Mouse (Mus musculus) urinary bladder, postnatal 10 days (tissue): ENCODE measurements around the gene Krt33b.

ENCODE experiments used
- DNase-seq: peaks from one replicate; pipeline ENCODE4 v3.0.0; 2022; ENCODE audit warnings: low spot score

Gene Krt33b

GRCm38 (mm10) chr11:100029768-100030167, at the start of gene Krt33b:
Gene Krt33b, minus strand, starts transcription at chr11:100029868.
- no peak for DNase-seq

- DNase-seq = no peak
These were observed 44.2 kb upstream of the Krt33b start for GRCm38 (mm10) chr11:100073873-100074272.

GRCm38 (mm10) chr11:100067293-100068036, 37.8 kb upstream of the Krt33b start:
- no peak for DNase-seq

- no peak for DNase-seq
These were observed 36.8 kb upstream of the Krt33b start for GRCm38 (mm10) chr11:100066236-100067010.

- DNase-seq = no peak
These were observed 29.2 kb upstream of the Krt33b start for GRCm38 (mm10) chr11:100058875-100059274.

GRCm38 (mm10) chr11:100055686-100056655, 26.3 kb upstream of the Krt33b start:
- no peak for DNase-seq

- DNase-seq = no peak
These were observed 20.8 kb upstream of the Krt33b start, which contains the start of gene Krt31 for GRCm38 (mm10) chr11:100050451-100050850. Gene Krt31, minus strand, starts transcription at chr11:100050551.

GRCm38 (mm10) chr11:100047193-100047592, 17.5 kb upstream of the Krt33b start:
- DNase-seq = no peak

- no peak for DNase-seq
These were observed 16.7 kb upstream of the Krt33b start for GRCm38 (mm10) chr11:100046303-100046866.

GRCm38 (mm10) chr11:100041454-100041853, 11.8 kb upstream of the Krt33b start, which contains the start of gene Krt34:
Gene Krt34, minus strand, starts transcription at chr11:100041554.
- DNase-seq = no peak

GRCm38 (mm10) chr11:100021438-100021837, 8.2 kb downstream of the Krt33b start:
- DNase-seq = no peak

GRCm38 (mm10) chr11:100019466-100019865, 10.2 kb downstream of the Krt33b start:
- DNase-seq = no peak

GRCm38 (mm10) chr11:100016112-100016511, 13.6 kb downstream of the Krt33b start, which contains the start of gene Krt33a:
Gene Krt33a, minus strand, starts transcription at chr11:100016212.
- DNase-seq = no peak

- DNase-seq = no peak
These were observed 15.9 kb downstream of the Krt33b start for GRCm38 (mm10) chr11:100013691-100014171.

GRCm38 (mm10) chr11:100010682-100011081, 19.0 kb downstream of the Krt33b start:
- DNase-seq = no peak

- DNase-seq = no peak
These were observed 21.3 kb downstream of the Krt33b start for GRCm38 (mm10) chr11:100008336-100008735.

- DNase-seq = no peak
These were observed 23.0 kb downstream of the Krt33b start for GRCm38 (mm10) chr11:100006624-100007023.

GRCm38 (mm10) chr11:100005905-100006304, 23.8 kb downstream of the Krt33b start:
- DNase-seq = no peak

- no peak for DNase-seq
These were observed 24.8 kb downstream of the Krt33b start for GRCm38 (mm10) chr11:100004846-100005245.

- no peak for DNase-seq
These were observed 30.6 kb downstream of the Krt33b start for GRCm38 (mm10) chr11:99999091-99999490.

GRCm38 (mm10) chr11:99994384-99994661, 35.3 kb downstream of the Krt33b start:
- no peak for DNase-seq
